Mouse (Mus musculus): ENCODE results near the gene Gm12830. TPM values are rescaled to one million over a fixed set of nuclear protein-coding genes. Genes with fewer than 3 reads are reported as not detected.

Gene Gm12830
- polyA plus RNA-seq, 1 experiment = not detected

GRCm38 (mm10) chr4:114841336-114841920 is 19.9 kb downstream of the Gm12830 start:
- H3K9ac ChIP-seq (ENCODE audit: low read depth, poor library complexity, severe bottlenecking) = no peak overlapping the region
- no peak overlapping the region for H3K27ac ChIP-seq (ENCODE audit: insufficient read depth, low read length)
- TF ChIP-seq EP300 (IDR thresholded peaks at IDR 0.05; ENCODE audit: insufficient read depth, low read depth, low read length) (no peak), POLR2A (IDR thresholded peaks at IDR 0.05; ENCODE audit: insufficient read depth, low read length) (no peak), CTCF (IDR thresholded peaks at IDR 0.05; ENCODE audit: low read depth, low read length) (no peak)
- no peaks in the 10 kb centered on the region for H3K4me1 ChIP-seq (ENCODE audit: control insufficient read depth, insufficient read depth, low read length)
- no peaks in the 10 kb centered on the region for H3K9me3 ChIP-seq (replicated peaks; ENCODE audit: control insufficient read depth, insufficient read depth, low read length, poor library complexity, severe bottlenecking)
- H3K27me3 ChIP-seq (ENCODE audit: control insufficient read depth, insufficient read depth, low read length, poor library complexity, severe bottlenecking) = peaks cover 18% of the 10 kb centered on the region
- H3K4me3 ChIP-seq (ENCODE audit: low read depth, low read length) = no peak overlapping the region
- H3K36me3 ChIP-seq (ENCODE audit: control insufficient read depth, insufficient read depth, low read length, poor library complexity, severe bottlenecking) = no peaks in the 10 kb centered on the region

- Histone ChIP-seq H3K9me3 (replicated peaks; ENCODE audit: control insufficient read depth, insufficient read depth, low read length, poor library complexity, severe bottlenecking) (no peaks in the 10 kb centered on the region), H3K27ac (ENCODE audit: insufficient read depth, low read length) (no peak overlapping the region), H3K27me3 (ENCODE audit: control insufficient read depth, insufficient read depth, low read length, poor library complexity, severe bottlenecking) (peaks cover 18% of the 10 kb centered on the region), H3K4me1 (ENCODE audit: control insufficient read depth, insufficient read depth, low read length) (no peaks in the 10 kb centered on the region), H3K9ac (ENCODE audit: low read depth, poor library complexity, severe bottlenecking) (no peak overlapping the region), H3K36me3 (ENCODE audit: control insufficient read depth, insufficient read depth, low read length, poor library complexity, severe bottlenecking) (no peaks in the 10 kb centered on the region), H3K4me3 (ENCODE audit: low read depth, low read length) (no peak overlapping the region)
- TF ChIP-seq EP300 (IDR thresholded peaks at IDR 0.05; ENCODE audit: insufficient read depth, low read depth, low read length) (no peak), CTCF (IDR thresholded peaks at IDR 0.05; ENCODE audit: low read depth, low read length) (no peak), POLR2A (IDR thresholded peaks at IDR 0.05; ENCODE audit: insufficient read depth, low read length) (no peak)
These were observed 20.9 kb downstream of the Gm12830 start for GRCm38 (mm10) chr4:114842376-114842960.

- Histone ChIP-seq H3K9me3 (replicated peaks; ENCODE audit: control insufficient read depth, insufficient read depth, low read length, poor library complexity, severe bottlenecking) (no peaks in the 10 kb centered on the region), H3K27ac (ENCODE audit: insufficient read depth, low read length) (no peak overlapping the region), H3K4me1 (ENCODE audit: control insufficient read depth, insufficient read depth, low read length) (no peaks in the 10 kb centered on the region), H3K4me3 (ENCODE audit: low read depth, low read length) (peak overlapping the region; percentile 53), H3K9ac (ENCODE audit: low read depth, poor library complexity, severe bottlenecking) (peak overlapping the region; percentile 41), H3K27me3 (ENCODE audit: control insufficient read depth, insufficient read depth, low read length, poor library complexity, severe bottlenecking) (peaks cover 18% of the 10 kb centered on the region), H3K36me3 (ENCODE audit: control insufficient read depth, insufficient read depth, low read length, poor library complexity, severe bottlenecking) (no peaks in the 10 kb centered on the region)
- TF ChIP-seq EP300 (IDR thresholded peaks at IDR 0.05; ENCODE audit: insufficient read depth, low read depth, low read length) = no peak
- TF ChIP-seq CTCF (IDR thresholded peaks at IDR 0.05; ENCODE audit: low read depth, low read length) = no peak
- no peak for TF ChIP-seq POLR2A (IDR thresholded peaks at IDR 0.05; ENCODE audit: insufficient read depth, low read length)
These were observed 21.7 kb downstream of the Gm12830 start for GRCm38 (mm10) chr4:114843097-114843721.

- Histone ChIP-seq H3K27ac (ENCODE audit: insufficient read depth, low read length) (no peak overlapping the region), H3K9ac (ENCODE audit: low read depth, poor library complexity, severe bottlenecking) (no peak overlapping the region), H3K4me3 (ENCODE audit: low read depth, low read length) (no peak overlapping the region), H3K4me1 (ENCODE audit: control insufficient read depth, insufficient read depth, low read length) (no peaks in the 10 kb centered on the region), H3K9me3 (replicated peaks; ENCODE audit: control insufficient read depth, insufficient read depth, low read length, poor library complexity, severe bottlenecking) (no peaks in the 10 kb centered on the region), H3K36me3 (ENCODE audit: control insufficient read depth, insufficient read depth, low read length, poor library complexity, severe bottlenecking) (no peaks in the 10 kb centered on the region), H3K27me3 (ENCODE audit: control insufficient read depth, insufficient read depth, low read length, poor library complexity, severe bottlenecking) (peaks cover 18% of the 10 kb centered on the region)
- TF ChIP-seq CTCF (IDR thresholded peaks at IDR 0.05; ENCODE audit: low read depth, low read length) (no peak), POLR2A (IDR thresholded peaks at IDR 0.05; ENCODE audit: insufficient read depth, low read length) (no peak), EP300 (IDR thresholded peaks at IDR 0.05; ENCODE audit: insufficient read depth, low read depth, low read length) (no peak)
These were observed 23.1 kb downstream of the Gm12830 start for GRCm38 (mm10) chr4:114844600-114844999.

GRCm38 (mm10) chr4:114845622-114846021 is 24.1 kb downstream of the Gm12830 start:
- Histone ChIP-seq H3K9me3 (replicated peaks; ENCODE audit: control insufficient read depth, insufficient read depth, low read length, poor library complexity, severe bottlenecking) (no peaks in the 10 kb centered on the region), H3K36me3 (ENCODE audit: control insufficient read depth, insufficient read depth, low read length, poor library complexity, severe bottlenecking) (no peaks in the 10 kb centered on the region), H3K27ac (ENCODE audit: insufficient read depth, low read length) (no peak overlapping the region), H3K27me3 (ENCODE audit: control insufficient read depth, insufficient read depth, low read length, poor library complexity, severe bottlenecking) (peaks cover 18% of the 10 kb centered on the region), H3K9ac (ENCODE audit: low read depth, poor library complexity, severe bottlenecking) (no peak overlapping the region), H3K4me1 (ENCODE audit: control insufficient read depth, insufficient read depth, low read length) (no peaks in the 10 kb centered on the region), H3K4me3 (ENCODE audit: low read depth, low read length) (no peak overlapping the region)
- TF ChIP-seq POLR2A (IDR thresholded peaks at IDR 0.05; ENCODE audit: insufficient read depth, low read length) (no peak), CTCF (IDR thresholded peaks at IDR 0.05; ENCODE audit: low read depth, low read length) (no peak), EP300 (IDR thresholded peaks at IDR 0.05; ENCODE audit: insufficient read depth, low read depth, low read length) (no peak)

- H3K9ac ChIP-seq (ENCODE audit: low read depth, poor library complexity, severe bottlenecking) = no peak overlapping the region
- no peak overlapping the region for H3K27ac ChIP-seq (ENCODE audit: insufficient read depth, low read length)
- TF ChIP-seq CTCF (IDR thresholded peaks at IDR 0.05; ENCODE audit: low read depth, low read length) = no peak
- no peak for TF ChIP-seq EP300 (IDR thresholded peaks at IDR 0.05; ENCODE audit: insufficient read depth, low read depth, low read length)
- no peak for TF ChIP-seq POLR2A (IDR thresholded peaks at IDR 0.05; ENCODE audit: insufficient read depth, low read length)
- H3K4me3 ChIP-seq (ENCODE audit: low read depth, low read length) = no peak overlapping the region
- H3K36me3 ChIP-seq (ENCODE audit: control insufficient read depth, insufficient read depth, low read length, poor library complexity, severe bottlenecking) = no peaks in the 10 kb centered on the region
- H3K9me3 ChIP-seq (replicated peaks; ENCODE audit: control insufficient read depth, insufficient read depth, low read length, poor library complexity, severe bottlenecking) = no peaks in the 10 kb centered on the region
- peaks cover 18% of the 10 kb centered on the region for H3K27me3 ChIP-seq (ENCODE audit: control insufficient read depth, insufficient read depth, low read length, poor library complexity, severe bottlenecking)
- no peaks in the 10 kb centered on the region for H3K4me1 ChIP-seq (ENCODE audit: control insufficient read depth, insufficient read depth, low read length)
These were observed 25.2 kb downstream of the Gm12830 start for GRCm38 (mm10) chr4:114846723-114847122.

All from ES-Bruce4 (cell line).